ENCODE assay signal across 7 mouse cellular contexts in the genomic region with DNA sequence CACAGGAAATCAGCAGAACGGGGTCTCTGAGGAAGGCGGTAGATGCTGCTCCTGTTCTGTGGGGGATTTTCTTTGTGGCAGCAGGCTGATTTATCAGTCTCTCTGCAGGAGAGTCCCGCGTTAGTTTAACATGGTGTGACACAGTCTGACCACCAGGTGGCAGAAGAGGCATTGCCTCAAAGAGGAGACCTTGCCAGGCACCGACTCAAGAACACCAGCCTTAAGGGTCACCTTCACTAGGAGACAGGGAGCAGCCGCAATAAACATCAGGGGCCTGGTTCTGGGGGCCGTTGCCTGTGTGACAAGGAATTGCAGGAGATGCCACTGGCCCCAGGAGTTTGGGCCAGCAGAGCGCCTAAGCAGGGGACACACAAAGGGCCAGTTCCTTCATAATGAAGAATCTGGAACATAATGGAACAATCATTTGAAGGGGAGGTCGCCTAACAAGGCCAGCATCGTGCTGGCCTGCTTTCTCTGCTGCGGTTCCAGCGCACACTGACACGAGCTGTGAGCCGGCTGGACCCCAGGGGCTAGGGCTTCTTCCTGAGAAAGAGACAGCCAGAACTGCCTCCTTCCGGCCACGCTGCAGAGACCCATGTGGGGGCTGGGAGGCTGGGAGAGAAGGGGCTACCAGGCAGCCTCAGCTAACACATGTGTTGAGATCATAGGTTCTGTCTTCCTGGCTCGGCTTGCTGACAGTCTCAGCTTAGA. TPM values are rescaled to one million over a fixed set of nuclear protein-coding genes. Genes with fewer than 3 reads are reported as not detected.
A peak's percentile ranks its signal among the peaks of the same experiment; 100 is the strongest.
DNase-seq lines count a peak whose midpoint lies in the region; ATAC-seq lines count a peak whose summit lies in the region.

No protein-coding gene starts in this region.

- no peaks in the 10 kb centered on the region for H3K9me3 ChIP-seq in embryonic facial prominence, embryonic 10.5 days
- no peaks in the 10 kb centered on the region for H3K9me3 ChIP-seq in midbrain, embryonic 14.5 days (ENCODE audit: control insufficient read depth, low read length)

- peaks cover 20% of the 10 kb centered on the region for H3K4me1 ChIP-seq in embryonic facial prominence, embryonic 10.5 days
- H3K4me1 ChIP-seq in midbrain, embryonic 14.5 days (ENCODE audit: control insufficient read depth, insufficient read depth, low read length): peaks cover 6% of the 10 kb centered on the region

- WGBS in embryonic facial prominence, embryonic 10.5 days: 16% methylated on average over 17 of the region's 17 CpGs
- WGBS in midbrain, embryonic 14.5 days: 18% methylated on average over 17 of the region's 17 CpGs

- DNase-seq in adrenal gland, postnatal 10 days: peak; percentile 89
- peak; percentile 86 for DNase-seq in embryonic facial prominence, embryonic 10.5 days (ENCODE audit: low spot score)
- peak; percentile 98 for DNase-seq in heart, adult 11 months
- DNase-seq in kidney, adult 11 months: peak; percentile 84
- DNase-seq in left cerebral cortex, postnatal 4 days: peak; percentile 86
- DNase-seq in midbrain, embryonic 14.5 days: peak; percentile 95
- DNase-seq in spleen, adult 18-20 months: peak; percentile 61 to 72

- ATAC-seq in midbrain, embryonic 14.5 days (ENCODE audit: low FRiP score, low TSS enrichment): peak; percentile 79

- H3K27ac ChIP-seq in embryonic facial prominence, embryonic 10.5 days (replicated peaks): peak overlapping the region; percentile 82
- H3K27ac ChIP-seq in midbrain, embryonic 14.5 days (replicated peaks; ENCODE audit: low read depth, low read length): 0 out of 2 replicates have a peak overlapping the region, but pooled peaks have one; percentile 21

- 0 out of 2 replicates have a peak overlapping the region, but pooled peaks have one; percentile 28 for H3K4me2 ChIP-seq in midbrain, embryonic 14.5 days (ENCODE audit: low read length)

- H3K9ac ChIP-seq in midbrain, embryonic 14.5 days (replicated peaks; ENCODE audit: low read length): no peak overlapping the region; the same call in 1 of the 2 replicates

- H3K4me3 ChIP-seq in embryonic facial prominence, embryonic 10.5 days: peak overlapping the region; percentile 32; the same call in 1 of the 2 replicates
- no peak overlapping the region for H3K4me3 ChIP-seq in midbrain, embryonic 14.5 days (replicated peaks; ENCODE audit: low read depth, low read length)

- no peaks in the 10 kb centered on the region for H3K36me3 ChIP-seq in embryonic facial prominence, embryonic 10.5 days (replicated peaks)
- no peaks in the 10 kb centered on the region for H3K36me3 ChIP-seq in midbrain, embryonic 14.5 days (ENCODE audit: control insufficient read depth, insufficient read depth, low read length)

- H3K27me3 ChIP-seq in embryonic facial prominence, embryonic 10.5 days (replicated peaks; ENCODE audit: low read depth, poor library complexity, severe bottlenecking): peaks cover 19% of the 10 kb centered on the region; the same call in 1 of the 2 replicates
- no peaks in the 10 kb centered on the region for H3K27me3 ChIP-seq in midbrain, embryonic 14.5 days (ENCODE audit: control insufficient read depth, insufficient read depth, low read length)

- intact Hi-C loops in left cerebral cortex, postnatal 4 days (cut with DNase I): loop anchor here (2.0 to 5.0 kb wide), 3 partner anchors 172 to 341 kb away; partner anchors contain the start of gene Sik1

RNA-seq across cellular contexts. Expression of gene Cryaa, which starts 8.1 kb away (rescaled TPM):
- not detected for total RNA-seq in adrenal gland, postnatal 10 days (2021)
- 0.77 TPM in 1 of 2 replicates, not detected in the other for polyA plus RNA-seq in embryonic facial prominence, embryonic 10.5 days (2016; fragmentation: Nextera tagmentation; extraction: Ambion mirVana)
- under 1 TPM; 0.36 to 0.38 TPM for total RNA-seq in left cerebral cortex, postnatal 4 days (2021)
- not detected in 2 replicates for polyA plus RNA-seq in midbrain, embryonic 14.5 days (2014; fragmentation: Nextera tagmentation; extraction: Ambion mirVana)

RNA-seq across cellular contexts. Expression of gene U2af1, which starts 27.0 kb away (rescaled TPM):
- total RNA-seq in adrenal gland, postnatal 10 days (2021): 100 to 1,000 TPM; 145 to 150 TPM
- 464 and 498 TPM in 2 replicates for polyA plus RNA-seq in embryonic facial prominence, embryonic 10.5 days (2016; fragmentation: Nextera tagmentation; extraction: Ambion mirVana)
- total RNA-seq in left cerebral cortex, postnatal 4 days (2021): 100 to 1,000 TPM; 183 to 186 TPM
- polyA plus RNA-seq in midbrain, embryonic 14.5 days (2014; fragmentation: Nextera tagmentation; extraction: Ambion mirVana): 124 and 168 TPM in 2 replicates

RNA-seq across cellular contexts. Expression of gene Cbs, which starts 48.6 kb away (rescaled TPM):
- 10 to 100 TPM; 17.8 to 39.9 TPM for total RNA-seq in adrenal gland, postnatal 10 days (2021)
- polyA plus RNA-seq in embryonic facial prominence, embryonic 10.5 days (2016; fragmentation: Nextera tagmentation; extraction: Ambion mirVana): 2.5 and 2.8 TPM in 2 replicates
- total RNA-seq in left cerebral cortex, postnatal 4 days (2021): 10 to 100 TPM; 37.3 to 44.2 TPM
- polyA plus RNA-seq in midbrain, embryonic 14.5 days (2014; fragmentation: Nextera tagmentation; extraction: Ambion mirVana): 4.9 and 5.5 TPM in 2 replicates
